Mouse (Mus musculus) liver, embryonic 14.5 days (tissue): ENCODE measurements around the gene Usp8. TPM values are rescaled to one million over a fixed set of nuclear protein-coding genes. Genes with fewer than 3 reads are reported as not detected.

Experiments
- ATAC-seq: fragments of 200-750 bp; cut with Nextera tagmentation; 2 replicates; pipeline ENCODE4 v1.8.0; 2017; ENCODE audit warnings: moderate number of reproducible peaks, mild to moderate bottlenecking, moderate library complexity; ENCODE audit not compliant: insufficient read depth
- DNase-seq, 3 experiments: peaks; one replicate each; pipeline ENCODE4 v3.0.0-alpha.2; 2012 to 2013; ENCODE audit warnings: low read depth in 3 of 3, low spot score in 3 of 3
- H3K27ac ChIP-seq: fragments of 300-500 bp; sonication (generic); 2 replicates; pipeline ENCODE4 v1.5.1; 2014; ENCODE audit warnings: moderate library complexity, mild to moderate bottlenecking, control low read depth, inconsistent platforms
- H3K27me3 ChIP-seq: fragments of 300-500 bp; sonication (generic); 2 replicates; pipeline ENCODE4 v1.6.1; 2014; ENCODE audit warnings: mild to moderate bottlenecking, low read length, moderate library complexity; ENCODE audit not compliant: control insufficient read depth, insufficient read depth
- H3K36me3 ChIP-seq: fragments of 300-500 bp; sonication (generic); replicated peaks from 2 replicates; pipeline ENCODE4 v1.6.1; 2014; ENCODE audit warnings: low read depth; ENCODE audit not compliant: control insufficient read depth, insufficient read depth
- H3K4me1 ChIP-seq, 2 experiments: fragments of 200-500 bp in 1 of 2; fragments of 300-500 bp in 1 of 2; sonication (generic) in 1 of 2; replicated peaks; 2 replicates each; pipeline ENCODE4 v1.6.1; 2012 to 2014; ENCODE audit warnings: antibody characterized with exemption in 1 of 2, inconsistent platforms in 1 of 2, low read length in 1 of 2; ENCODE audit not compliant: control insufficient read depth in 2 of 2, insufficient read depth in 2 of 2
- H3K4me2 ChIP-seq: fragments of 300-500 bp; sonication (generic); 2 replicates; pipeline ENCODE4 v1.6.1; 2014; ENCODE audit warnings: low read depth, mild to moderate bottlenecking, control low read depth, moderate library complexity
- H3K4me3 ChIP-seq, 2 experiments: fragments of 200-500 bp in 1 of 2; fragments of 300-500 bp in 1 of 2; sonication (generic) in 1 of 2; 2 replicates each; pipeline ENCODE4 v1.5.1; 2012 to 2014; ENCODE audit warnings: low read depth in 2 of 2, low read length in 2 of 2, mild to moderate bottlenecking in 2 of 2, control low read depth in 1 of 2, inconsistent platforms in 1 of 2, moderate library complexity in 1 of 2; ENCODE audit not compliant: insufficient read depth in 1 of 2
- H3K9ac ChIP-seq: fragments of 300-500 bp; sonication (generic); replicated peaks from 2 replicates; pipeline ENCODE4 v1.6.1; 2014; ENCODE audit warnings: mild to moderate bottlenecking, control low read depth, moderate library complexity
- H3K9me3 ChIP-seq: fragments of 300-500 bp; sonication (generic); 2 replicates; pipeline ENCODE4 v1.6.1; 2016; ENCODE audit warnings: low read length, mixed read lengths; ENCODE audit not compliant: control insufficient read depth
- CTCF ChIP-seq: IDR thresholded peaks from 2 replicates; pipeline ENCODE4 v1.5.1; 2016; ENCODE audit warnings: antibody characterized with exemption, low read depth, control low read depth
- EP300 ChIP-seq: IDR thresholded peaks from 2 replicates; pipeline ENCODE4 v1.6.1; 2016; ENCODE audit warnings: antibody characterized with exemption, low read depth
- WGBS: fragments of 180-500 bp; shearing (Covaris S2); extraction: QIAGEN DNeasy Blood & Tissue Kit; methylation state at CpG from one replicate; pipeline ENCODE4 v1.1.7; 2014; ENCODE audit not compliant: insufficient replicate concordance; 5-methylcytosine and 5-hydroxymethylcytosine counted together
- polyA plus RNA-seq, 2 experiments: library from polyadenylated mRNA; depleted of rRNA in 1 of 2; stranded (reverse) in 1 of 2; unstranded in 1 of 2; fragments of >200 nt; fragmentation: Nextera tagmentation in 1 of 2; extraction: Ambion mirVana in 1 of 2; gene quantifications; 2 replicates each; pipeline versions ENCODE4 v1.2.1 to v1.2.3; 2012 to 2014

The Usp8 gene
- polyA plus RNA-seq, 2 experiments: 12.1 to 17.8 TPM

DNA sequence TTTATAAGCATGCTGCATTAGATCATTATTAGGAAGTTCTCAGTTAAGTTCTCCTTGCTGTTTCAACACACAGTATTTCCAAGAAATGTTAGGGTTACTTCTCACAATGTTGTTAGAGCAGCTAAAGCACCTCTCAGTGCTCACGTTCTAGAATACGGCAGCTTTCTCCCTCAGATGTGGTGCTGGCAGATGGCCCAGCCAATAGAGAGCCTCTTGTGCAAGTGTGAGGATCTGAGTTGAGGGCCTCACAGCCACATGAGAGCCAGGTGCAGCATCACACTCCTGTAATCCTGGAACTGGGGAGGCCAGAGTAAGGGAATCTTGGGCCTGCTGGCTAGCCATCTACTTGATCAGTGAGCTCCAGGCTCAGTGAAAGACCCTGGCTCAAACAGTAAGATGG is 33.2 kb downstream of the Usp8 start:
- Histone ChIP-seq H3K4me3 (no peak overlapping the region), H3K4me1 (no peaks in the 10 kb centered on the region), H3K9ac (no peak overlapping the region), H3K9me3 (no peaks in the 10 kb centered on the region), H3K27ac (no peak overlapping the region), H3K4me2 (no peak overlapping the region), H3K27me3 (no peaks in the 10 kb centered on the region), H3K36me3 (peaks cover 23% of the 10 kb centered on the region)
- 82% methylated on average over 2 of the region's 2 CpGs for WGBS
- TF ChIP-seq CTCF (no peak), EP300 (no peak)
- no peak for DNase-seq
- ATAC-seq: no peak

DNA sequence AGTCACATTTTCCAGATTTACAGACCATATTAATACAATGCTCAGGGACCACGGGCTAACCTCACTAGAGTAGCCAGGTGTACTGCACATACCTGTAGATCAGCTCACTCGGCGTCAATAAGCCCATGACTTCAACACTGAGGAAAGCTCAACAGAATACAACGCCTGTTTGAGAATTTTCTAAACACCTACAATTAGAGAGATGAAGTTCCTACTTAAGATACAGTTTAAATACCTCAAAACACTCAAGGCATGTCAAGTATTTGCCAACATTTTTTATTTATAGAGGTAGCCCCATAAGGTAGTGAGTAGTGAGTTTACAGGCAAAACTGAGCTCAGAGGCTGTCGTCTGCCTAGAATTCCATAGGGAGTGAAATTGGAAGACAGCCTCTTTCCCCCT is 36.3 kb downstream of the Usp8 start:
- no peak overlapping the region for H3K27ac ChIP-seq
- no peak for TF ChIP-seq EP300
- no peak for TF ChIP-seq CTCF
- no peak overlapping the region for H3K9ac ChIP-seq
- 82% methylated on average over 5 of the region's 5 CpGs for WGBS
- H3K9me3 ChIP-seq: no peaks in the 10 kb centered on the region
- H3K4me2 ChIP-seq: no peak overlapping the region
- no peak overlapping the region for H3K4me3 ChIP-seq
- peaks cover 21% of the 10 kb centered on the region for H3K36me3 ChIP-seq
- DNase-seq (no peak), ATAC-seq (no peak)
- H3K4me1 ChIP-seq: no peaks in the 10 kb centered on the region
- no peaks in the 10 kb centered on the region for H3K27me3 ChIP-seq

DNA sequence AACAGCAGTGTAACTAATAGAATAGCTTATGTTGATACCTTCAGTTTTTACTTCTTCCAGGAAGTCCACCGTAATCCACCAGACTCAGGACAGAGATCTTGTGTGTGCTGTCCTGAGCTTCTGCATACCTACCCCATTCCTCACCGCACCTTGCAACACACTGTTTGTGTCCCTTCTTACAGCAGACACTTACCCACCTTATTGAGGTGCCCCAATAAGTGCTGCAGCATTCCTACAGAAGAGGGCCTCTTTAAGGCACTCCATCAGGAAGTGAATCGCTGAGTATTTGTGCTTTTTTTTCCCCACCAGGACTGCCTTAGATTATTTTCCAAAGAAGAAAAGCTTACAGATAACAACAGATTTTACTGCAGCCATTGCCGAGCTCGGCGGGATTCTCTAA is 48.5 kb downstream of the Usp8 start:
- Histone ChIP-seq H3K4me3 (no peak overlapping the region), H3K4me1 (no peaks in the 10 kb centered on the region), H3K9ac (no peak overlapping the region), H3K9me3 (no peaks in the 10 kb centered on the region), H3K4me2 (no peak overlapping the region), H3K27ac (no peak overlapping the region), H3K27me3 (no peaks in the 10 kb centered on the region), H3K36me3 (peaks cover 26% of the 10 kb centered on the region)
- no peak for ATAC-seq
- TF ChIP-seq CTCF: no peak
- TF ChIP-seq EP300: no peak
- WGBS: 83% methylated on average over 6 of the region's 6 CpGs
- DNase-seq: no peak

DNA sequence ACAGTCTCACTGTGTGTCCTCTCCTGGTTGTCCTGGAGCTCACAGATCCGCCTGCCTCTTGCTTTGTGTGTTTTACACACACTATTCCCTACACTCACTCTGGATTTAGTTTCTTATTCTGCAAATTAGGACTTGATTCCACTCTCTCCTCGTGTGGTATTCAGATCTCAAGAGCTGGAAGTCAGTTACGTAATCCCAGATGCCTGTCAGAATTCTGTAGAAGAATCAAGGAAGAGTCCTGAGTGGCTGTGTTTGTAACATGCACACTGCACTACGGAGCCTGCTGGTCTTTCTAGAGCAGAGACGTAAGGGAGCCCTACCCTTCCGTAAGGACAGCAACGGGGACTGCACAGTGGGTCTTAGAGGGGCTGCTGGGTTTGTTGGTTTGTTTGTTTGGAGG is 52.2 kb downstream of the Usp8 start:
- WGBS: 75% methylated on average over 7 of the region's 7 CpGs
- no peaks in the 10 kb centered on the region for H3K27me3 ChIP-seq
- H3K4me1 ChIP-seq: no peaks in the 10 kb centered on the region
- no peak overlapping the region for H3K4me3 ChIP-seq
- no peak for ATAC-seq
- no peak for TF ChIP-seq EP300
- no peak for DNase-seq
- no peak overlapping the region for H3K9ac ChIP-seq
- peaks cover 29% of the 10 kb centered on the region for H3K36me3 ChIP-seq
- no peaks in the 10 kb centered on the region for H3K9me3 ChIP-seq
- H3K4me2 ChIP-seq: no peak overlapping the region
- no peak overlapping the region for H3K27ac ChIP-seq

DNA sequence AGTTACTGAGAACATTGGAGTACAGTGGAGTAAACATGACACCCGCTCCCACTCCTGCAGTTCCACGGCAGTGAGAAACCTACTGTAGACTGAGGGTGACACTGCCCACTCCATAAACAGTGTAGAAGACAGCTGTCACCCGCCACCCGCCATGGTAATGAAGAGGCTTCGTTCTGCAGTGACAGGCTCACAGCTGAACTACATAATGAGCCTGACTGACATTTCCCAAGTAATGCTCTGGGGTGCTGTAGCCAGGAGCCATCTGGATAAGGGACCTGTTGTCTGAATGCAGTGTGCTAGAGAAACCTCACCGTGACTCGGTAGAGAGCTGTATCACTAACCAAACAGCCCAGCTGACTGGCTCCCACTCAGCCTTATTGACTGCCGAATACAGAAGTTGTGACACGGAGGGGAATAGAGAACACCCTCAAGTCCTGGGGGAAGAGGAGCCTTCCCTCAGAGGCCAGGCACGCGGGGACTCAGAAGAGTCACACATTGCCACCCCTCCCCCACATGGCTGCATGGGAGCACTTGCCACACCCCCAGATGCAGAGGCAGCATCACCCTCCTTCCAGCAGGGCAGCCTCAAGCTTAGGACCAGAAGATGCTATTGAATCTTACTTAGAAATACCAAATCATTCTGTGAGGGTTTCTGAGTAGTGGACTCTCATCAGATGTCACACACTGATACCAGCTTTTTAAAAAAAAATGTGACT is 58.9 kb downstream of the Usp8 start:
- Histone ChIP-seq H3K4me1 (no peaks in the 10 kb centered on the region), H3K36me3 (no peaks in the 10 kb centered on the region; the same call in none of the 2 replicates), H3K27me3 (no peaks in the 10 kb centered on the region), H3K4me2 (no peak overlapping the region), H3K9ac (no peak overlapping the region), H3K4me3 (no peak overlapping the region), H3K27ac (no peak overlapping the region), H3K9me3 (no peaks in the 10 kb centered on the region)
- no peak for ATAC-seq
- WGBS: 41% methylated on average over 11 of the region's 11 CpGs
- DNase-seq: no peak
- TF ChIP-seq CTCF: no peak
- no peak for TF ChIP-seq EP300
